Mouse (Mus musculus): ENCODE measurements around the gene Galnt18.

The Galnt18 gene

DNA sequence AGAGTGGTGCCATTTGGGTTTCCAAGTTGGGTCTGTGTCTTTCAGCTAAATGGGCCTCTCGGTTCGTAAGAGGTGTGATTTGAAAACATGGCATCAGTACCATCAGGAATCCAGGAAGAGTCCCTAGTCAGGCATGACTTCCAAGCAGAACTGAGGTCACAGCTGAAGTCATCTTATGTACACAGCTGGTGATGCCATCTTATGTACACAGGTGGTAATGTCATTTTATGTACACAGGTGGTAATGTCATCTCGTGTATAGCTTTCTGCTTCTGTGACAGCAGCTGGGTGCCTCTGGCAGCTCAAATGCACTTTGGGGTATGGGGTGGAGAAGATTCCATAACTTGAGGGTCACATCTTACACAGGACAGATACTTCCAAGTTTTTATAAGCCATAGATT, 323.8 kb downstream of the Galnt18 start:
- no peak for DNase-seq

DNA sequence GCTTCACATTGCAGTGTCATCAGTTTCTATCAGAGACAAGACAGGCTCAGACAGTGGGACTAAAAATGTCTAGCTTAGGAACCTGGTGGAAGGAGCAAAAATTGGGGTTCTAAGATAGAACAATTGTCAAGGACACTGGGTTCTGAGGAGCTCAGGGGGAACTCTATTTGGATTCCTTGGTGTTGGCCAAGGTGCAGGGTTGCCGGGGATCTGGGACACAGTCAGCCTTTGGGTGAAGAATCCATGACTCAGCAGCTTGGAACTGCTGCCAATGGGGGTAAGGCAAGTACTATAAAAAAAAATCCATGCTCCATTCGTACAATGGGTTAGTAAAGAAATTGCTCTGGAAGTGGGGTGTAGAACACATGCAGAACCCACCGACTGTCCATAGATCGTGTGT, 324.2 kb downstream of the Galnt18 start:
- no peak for DNase-seq

DNA sequence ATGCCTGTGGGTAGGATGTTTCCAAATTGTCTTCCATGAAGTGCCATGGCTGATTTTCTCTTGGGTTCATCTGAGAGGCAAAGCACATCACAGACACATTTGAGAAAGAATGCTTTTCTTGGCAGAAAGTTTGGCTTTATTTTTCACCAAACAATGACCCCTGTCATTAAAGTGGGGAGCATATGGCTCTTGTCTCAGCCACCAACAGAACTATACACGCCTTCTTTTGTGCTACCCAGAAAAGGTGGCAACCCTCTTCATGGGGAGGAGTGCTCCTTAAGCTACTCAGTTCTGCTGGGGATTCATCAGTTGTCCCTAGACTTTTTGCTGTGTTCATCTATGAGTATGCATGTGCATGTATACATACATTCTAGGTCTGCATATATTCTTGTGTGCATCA, 327.8 kb downstream of the Galnt18 start:
- DNase-seq = no peak

DNA sequence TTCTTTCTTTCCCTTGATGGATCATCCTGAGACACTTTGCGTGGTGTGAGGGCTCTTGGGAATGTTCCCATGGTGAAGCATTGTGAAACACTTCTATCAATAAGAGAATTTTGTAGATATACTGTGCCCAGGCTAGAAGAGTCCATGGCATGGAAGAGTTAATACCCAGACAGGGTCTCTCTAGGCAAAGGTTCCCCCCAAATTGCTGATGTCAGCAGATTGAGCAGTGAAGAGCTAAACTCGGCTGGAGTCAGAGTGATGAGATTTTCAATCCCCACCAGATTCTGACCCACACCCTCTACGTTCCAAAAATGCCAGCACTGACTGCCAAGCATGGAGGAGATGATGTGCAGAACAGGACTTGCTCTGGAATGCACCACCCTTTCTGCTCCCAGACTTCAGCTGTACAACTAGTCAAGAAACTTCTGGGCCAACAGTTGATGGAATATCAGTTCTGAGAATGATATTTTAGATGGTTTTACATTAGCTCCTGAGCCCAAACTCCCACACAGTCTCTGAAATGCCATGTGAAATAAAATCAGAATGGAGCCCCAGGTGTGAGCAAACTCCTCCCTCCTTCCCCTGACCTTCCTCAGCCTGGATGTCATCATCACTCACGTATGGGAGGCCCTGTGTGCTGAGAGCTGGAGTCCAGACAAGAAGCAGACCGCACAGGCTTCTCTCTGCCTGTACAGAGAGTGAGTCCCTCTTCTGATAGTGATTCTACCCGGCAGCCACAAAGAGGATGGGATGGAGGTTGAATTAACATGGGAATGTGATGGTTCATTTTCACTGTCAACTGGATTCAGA, 329.3 kb downstream of the Galnt18 start:
- no peak for DNase-seq

DNA sequence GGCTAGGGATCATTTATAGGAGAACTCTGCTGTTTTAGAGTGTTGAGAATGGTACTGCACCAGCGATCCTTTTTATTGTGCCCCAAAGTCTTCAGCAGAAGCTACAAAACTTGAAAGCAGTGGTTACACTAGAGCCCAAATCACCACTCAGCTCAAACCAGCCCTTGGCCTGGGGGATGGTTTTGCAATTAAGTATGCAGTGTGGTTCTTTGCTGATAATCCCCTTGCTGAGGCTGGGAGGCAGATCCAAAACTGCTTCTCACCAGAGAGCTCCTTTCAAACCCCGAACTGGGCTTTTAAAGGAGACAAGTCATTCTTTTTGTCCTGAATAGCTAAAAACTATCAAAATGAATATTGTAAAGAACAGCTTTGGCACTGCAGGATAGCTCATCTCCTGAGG, 346.6 kb downstream of the Galnt18 start:
- DNase-seq = no peak

DNA sequence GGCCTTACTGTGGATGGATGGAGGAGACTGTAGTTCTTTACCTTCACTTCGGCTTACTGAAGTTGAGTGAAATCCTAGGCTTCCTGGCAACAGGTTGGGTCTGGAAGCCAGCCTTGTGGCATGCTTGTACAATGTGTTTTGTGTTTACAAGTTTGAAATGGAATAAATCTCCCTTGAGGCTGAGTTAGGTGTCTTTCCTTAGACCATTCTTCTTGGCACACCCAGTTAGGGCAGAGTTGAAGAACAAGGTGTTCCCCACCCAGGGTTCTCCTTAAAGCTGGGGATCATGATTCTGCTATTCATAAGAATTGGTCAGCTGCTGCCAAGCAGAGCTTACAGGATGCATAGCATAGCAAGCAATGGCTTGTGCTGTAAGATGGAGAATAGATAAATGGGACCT, 352.4 kb downstream of the Galnt18 start:
- DNase-seq = no peak

All from liver (tissue).